Mouse (Mus musculus) lung, embryonic 16.5 days (tissue): Measurements from ENCODE around the gene Aldh18a1. TPM values are rescaled to one million over a fixed set of nuclear protein-coding genes. Genes with fewer than 3 reads are reported as not detected.
A peak's percentile ranks its signal among the peaks of the same experiment; 100 is the strongest.

Source experiments
- ATAC-seq: fragments of 200-750 bp; cut with Nextera tagmentation; 2 replicates; pipeline ENCODE4 v1.8.0; 2017; ENCODE audit warnings: low read depth, mild to moderate bottlenecking, moderate library complexity
- H3K27ac ChIP-seq: fragments of 300-500 bp; sonication (generic); 2 replicates; pipeline ENCODE4 v1.5.1; 2014; ENCODE audit warnings: mild to moderate bottlenecking, control low read depth, low read length
- H3K27me3 ChIP-seq: fragments of 300-500 bp; sonication (generic); 2 replicates; pipeline ENCODE4 v1.6.1; 2014; ENCODE audit warnings: low read depth, low read length, mixed read lengths; ENCODE audit not compliant: control insufficient read depth, insufficient read depth
- H3K36me3 ChIP-seq: fragments of 300-500 bp; sonication (generic); 2 replicates; pipeline ENCODE4 v1.6.1; 2014; ENCODE audit warnings: low read length; ENCODE audit not compliant: control insufficient read depth, insufficient read depth
- H3K4me1 ChIP-seq: fragments of 300-500 bp; sonication (generic); replicated peaks from 2 replicates; pipeline ENCODE4 v1.6.1; 2014; ENCODE audit warnings: low read length, mixed read lengths; ENCODE audit not compliant: control insufficient read depth, insufficient read depth
- H3K4me2 ChIP-seq: fragments of 300-500 bp; sonication (generic); 2 replicates; pipeline ENCODE4 v1.6.1; 2014; ENCODE audit warnings: low read depth, low read length, control low read depth
- H3K4me3 ChIP-seq: fragments of 300-500 bp; sonication (generic); 2 replicates; pipeline ENCODE4 v1.5.1; 2014; ENCODE audit warnings: mild to moderate bottlenecking, low read length, control low read depth
- H3K9ac ChIP-seq: fragments of 300-500 bp; sonication (generic); 2 replicates; pipeline ENCODE4 v1.6.1; 2014; ENCODE audit warnings: low read length, control low read depth
- H3K9me3 ChIP-seq: fragments of 300-500 bp; sonication (generic); 2 replicates; pipeline ENCODE4 v1.6.1; 2016; ENCODE audit warnings: low read length; ENCODE audit not compliant: control insufficient read depth
- WGBS: fragments of 180-500 bp; shearing (Covaris S2); extraction: QIAGEN DNeasy Blood & Tissue Kit; methylation state at CpG from one replicate; pipeline ENCODE4 v1.1.7; 2014; 5-methylcytosine and 5-hydroxymethylcytosine counted together
- polyA plus RNA-seq: library from polyadenylated mRNA; unstranded; fragments of >200 nt; fragmentation: Nextera tagmentation; extraction: Ambion mirVana; gene quantifications from 2 replicates; pipeline ENCODE4 v1.2.1, GENCODE M21; 2015

Aldh18a1 gene
- polyA plus RNA-seq, 1 experiment from 2014 or later = 50.6 TPM

- Histone ChIP-seq H3K36me3 (no peaks in the 10 kb centered on the region), H3K9ac (no peak overlapping the region), H3K27me3 (no peaks in the 10 kb centered on the region), H3K4me1 (no peaks in the 10 kb centered on the region), H3K27ac (no peak overlapping the region), H3K9me3 (no peaks in the 10 kb centered on the region), H3K4me3 (no peak overlapping the region), H3K4me2 (no peak overlapping the region)
- WGBS = 66% methylated on average over 8 of the region's 8 CpGs
- ATAC-seq = no peak
Measured at GRCm38 (mm10) chr19:40523431-40524005, 64.7 kb downstream of the Aldh18a1 start.

- Histone ChIP-seq H3K27ac (no peak overlapping the region), H3K9ac (no peak overlapping the region), H3K4me3 (no peak overlapping the region), H3K4me1 (no peaks in the 10 kb centered on the region), H3K9me3 (no peaks in the 10 kb centered on the region), H3K27me3 (no peaks in the 10 kb centered on the region), H3K4me2 (no peak overlapping the region), H3K36me3 (no peaks in the 10 kb centered on the region)
- 55% methylated on average over 5 of the region's 5 CpGs for WGBS
- ATAC-seq = peak; percentile 68; the same call in 1 of the 2 replicates
Measured at GRCm38 (mm10) chr19:40520403-40520802, 67.9 kb downstream of the Aldh18a1 start.

- no peaks in the 10 kb centered on the region for H3K9me3 ChIP-seq
- WGBS = 48% methylated on average over 1 of the region's 1 CpGs
- ATAC-seq = no peak
Measured at GRCm38 (mm10) chr19:40518706-40519105, 69.6 kb downstream of the Aldh18a1 start.

GRCm38 (mm10) chr19:40515596-40515995 lies 72.7 kb downstream of the Aldh18a1 start:
- Histone ChIP-seq H3K4me3 (no peak overlapping the region), H3K27ac (no peak overlapping the region), H3K4me2 (no peak overlapping the region), H3K9me3 (no peaks in the 10 kb centered on the region), H3K4me1 (peaks cover 18% of the 10 kb centered on the region), H3K27me3 (no peaks in the 10 kb centered on the region), H3K9ac (no peak overlapping the region), H3K36me3 (no peaks in the 10 kb centered on the region)
- ATAC-seq = no peak
- WGBS = 84% methylated on average over 3 of the region's 3 CpGs

More at GRCm38 (mm10) chr19:40518706-40519105, 69.6 kb downstream of the Aldh18a1 start:
- Histone ChIP-seq H3K27me3 (no peaks in the 10 kb centered on the region), H3K4me1 (no peaks in the 10 kb centered on the region), H3K4me3 (no peak overlapping the region), H3K27ac (no peak overlapping the region), H3K4me2 (no peak overlapping the region), H3K9ac (no peak overlapping the region), H3K36me3 (no peaks in the 10 kb centered on the region)

- Histone ChIP-seq H3K4me2 (no peak overlapping the region), H3K9ac (no peak overlapping the region), H3K27me3 (no peaks in the 10 kb centered on the region), H3K27ac (no peak overlapping the region), H3K9me3 (no peaks in the 10 kb centered on the region), H3K4me1 (peaks cover 25% of the 10 kb centered on the region), H3K36me3 (no peaks in the 10 kb centered on the region), H3K4me3 (no peak overlapping the region)
- 75% methylated on average over 7 of the region's 7 CpGs for WGBS
- no peak for ATAC-seq
Measured at GRCm38 (mm10) chr19:40514376-40514775, 73.9 kb downstream of the Aldh18a1 start.

GRCm38 (mm10) chr19:40513632-40514078 lies 74.6 kb downstream of the Aldh18a1 start, which contains the start of gene Sorbs1:
Gene Sorbs1, minus strand, starts transcription at chr19:40513779.
- WGBS = under 1% methylated on average over 51 of the region's 51 CpGs
- Histone ChIP-seq H3K9me3 (no peaks in the 10 kb centered on the region), H3K4me1 (peaks cover 25% of the 10 kb centered on the region), H3K27ac (peak within 1 kb of the TSS; percentile 86), H3K9ac (peak within 1 kb of the TSS; percentile 88), H3K4me2 (peak within 1 kb of the TSS; percentile 96), H3K4me3 (peak within 1 kb of the TSS; percentile 74), H3K27me3 (no peaks in the 10 kb centered on the region), H3K36me3 (no peaks in the 10 kb centered on the region)
- ATAC-seq = peak; percentile 98

- Histone ChIP-seq H3K36me3 (no peaks in the 10 kb centered on the region), H3K4me1 (peaks cover 25% of the 10 kb centered on the region), H3K9ac (peak overlapping the region; percentile 88), H3K27ac (peak overlapping the region; percentile 86), H3K27me3 (no peaks in the 10 kb centered on the region), H3K9me3 (0 out of 2 replicates have a peak, but pooled peaks cover under 1% of the 10 kb centered on the region), H3K4me3 (peak overlapping the region; percentile 74), H3K4me2 (peak overlapping the region; percentile 96)
- under 1% methylated on average over 34 of the region's 34 CpGs for WGBS
- peak; percentile 30 for ATAC-seq
Measured at GRCm38 (mm10) chr19:40512500-40513421, 75.5 kb downstream of the Aldh18a1 start.

GRCm38 (mm10) chr19:40511679-40512309 lies 76.5 kb downstream of the Aldh18a1 start:
- H3K4me2 ChIP-seq = peak overlapping the region; percentile 96
- H3K4me3 ChIP-seq = peak overlapping the region; percentile 74
- no peak for ATAC-seq
- H3K27ac ChIP-seq = no peak overlapping the region
- H3K9me3 ChIP-seq = peaks cover 4% of the 10 kb centered on the region; the same call in 1 of the 2 replicates
- no peaks in the 10 kb centered on the region for H3K36me3 ChIP-seq
- H3K9ac ChIP-seq = peak overlapping the region; percentile 24; the same call in 1 of the 2 replicates
- WGBS = 13% methylated on average over 5 of the region's 5 CpGs
- H3K4me1 ChIP-seq = peaks cover 25% of the 10 kb centered on the region
- no peaks in the 10 kb centered on the region for H3K27me3 ChIP-seq

- Histone ChIP-seq H3K9ac (peak overlapping the region; percentile 1; the same call in 1 of the 2 replicates), H3K36me3 (no peaks in the 10 kb centered on the region), H3K4me1 (peaks cover 25% of the 10 kb centered on the region), H3K4me3 (no peak overlapping the region), H3K27me3 (no peaks in the 10 kb centered on the region), H3K27ac (no peak overlapping the region), H3K9me3 (peaks cover 4% of the 10 kb centered on the region; the same call in 1 of the 2 replicates), H3K4me2 (peak overlapping the region; percentile 96)
- no peak for ATAC-seq
- 38% methylated on average over 8 of the region's 8 CpGs for WGBS
Measured at GRCm38 (mm10) chr19:40511100-40511439, 77.2 kb downstream of the Aldh18a1 start.
